Mouse (Mus musculus) thymus, adult 2 months (tissue): ENCODE results near the gene Fam186a.

ENCODE experiments used
- CTCF ChIP-seq: fragments of 200-500 bp; IDR thresholded peaks from 2 replicates; pipeline ENCODE4 v1.5.1; 2012; ENCODE audit warnings: mild to moderate bottlenecking, control low read depth, low read length, moderate library complexity, borderline replicate concordance; ENCODE audit not compliant: control insufficient read depth, poor library complexity, insufficient read depth; ENCODE audit errors: extremely low read depth
- POLR2A ChIP-seq: fragments of 200-500 bp; IDR thresholded peaks from 2 replicates; pipeline ENCODE4 v1.6.1; 2012; ENCODE audit warnings: mild to moderate bottlenecking, low read length, control low read depth, moderate library complexity; ENCODE audit not compliant: control insufficient read depth, poor library complexity, insufficient read depth; ENCODE audit errors: extremely low read depth

- TF ChIP-seq CTCF (no peak), POLR2A (no peak)
Observed at GRCm38 (mm10) chr15:100004677-100005273, 37.9 kb upstream of the Fam186a start.
